Mouse (Mus musculus): ENCODE data around the gene Slc12a8. TPM values are rescaled to one million over a fixed set of nuclear protein-coding genes. Genes with fewer than 3 reads are reported as not detected.

Slc12a8 gene
- polyA plus RNA-seq, 1 experiment: 1.2 TPM

- TF ChIP-seq CTCF (IDR thresholded peaks at IDR 0.05; ENCODE audit: extremely low read depth, insufficient read depth, low read length) (no peak), POLR2A (IDR thresholded peaks at IDR 0.05; ENCODE audit: extremely low read depth, insufficient read depth, low read length) (no peak)
- H3K4me1 ChIP-seq (ENCODE audit: control insufficient read depth, insufficient read depth, low read length): no peaks in the 10 kb centered on the region
- no peak overlapping the region for H3K4me3 ChIP-seq (ENCODE audit: insufficient read depth, low read length)
- no peak overlapping the region for H3K27ac ChIP-seq (ENCODE audit: insufficient read depth, low read length)
These were observed 88.8 kb downstream of the Slc12a8 start for GRCm38 (mm10) chr16:33605647-33606596.

DNA sequence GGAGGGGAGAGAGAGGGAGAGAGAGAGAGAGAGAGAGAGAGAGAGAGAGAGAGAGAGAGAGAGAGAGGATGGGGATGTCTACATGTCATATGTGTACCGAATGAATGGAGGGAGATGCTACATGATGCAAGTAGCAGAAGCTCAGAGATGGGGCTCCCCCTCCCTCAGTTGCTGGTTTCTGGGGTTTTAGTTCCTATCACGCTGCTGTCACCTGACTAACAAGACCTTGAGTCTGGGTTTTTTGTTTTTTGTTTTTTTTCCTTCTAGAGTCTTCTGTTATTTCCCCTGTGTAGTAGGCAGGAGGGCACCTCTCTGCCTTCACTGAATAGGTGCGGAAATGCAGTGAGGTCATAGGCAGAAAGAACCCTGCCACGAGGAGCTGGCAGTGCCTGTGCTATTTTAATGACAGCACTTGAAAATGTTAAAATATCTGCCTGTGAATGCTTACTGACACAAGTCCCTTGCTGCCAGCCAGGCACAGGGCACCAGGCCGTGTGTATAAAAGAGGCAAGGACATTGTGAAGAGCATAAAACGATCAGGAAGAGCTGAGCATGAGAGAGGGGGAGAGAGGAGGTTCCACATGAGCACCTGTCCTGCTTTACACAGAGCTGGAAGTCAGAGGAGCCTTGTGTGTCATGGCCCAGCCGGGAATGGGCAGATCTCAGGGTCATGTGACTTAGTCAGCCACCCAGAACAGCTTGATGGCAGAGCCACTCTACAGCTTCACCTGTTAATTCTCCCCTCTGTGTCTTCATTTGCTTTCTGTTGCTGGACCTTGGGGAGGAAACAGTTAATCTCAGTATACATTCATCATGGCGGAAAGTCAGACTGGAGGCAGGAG, 89.8 kb downstream of the Slc12a8 start:
- TF ChIP-seq POLR2A (IDR thresholded peaks at IDR 0.05; ENCODE audit: extremely low read depth, insufficient read depth, low read length): no peak
- TF ChIP-seq CTCF (IDR thresholded peaks at IDR 0.05; ENCODE audit: extremely low read depth, insufficient read depth, low read length): no peak
- no peaks in the 10 kb centered on the region for H3K4me1 ChIP-seq (ENCODE audit: control insufficient read depth, insufficient read depth, low read length)
- H3K4me3 ChIP-seq (ENCODE audit: insufficient read depth, low read length): no peak overlapping the region
- H3K27ac ChIP-seq (ENCODE audit: insufficient read depth, low read length): no peak overlapping the region

DNA sequence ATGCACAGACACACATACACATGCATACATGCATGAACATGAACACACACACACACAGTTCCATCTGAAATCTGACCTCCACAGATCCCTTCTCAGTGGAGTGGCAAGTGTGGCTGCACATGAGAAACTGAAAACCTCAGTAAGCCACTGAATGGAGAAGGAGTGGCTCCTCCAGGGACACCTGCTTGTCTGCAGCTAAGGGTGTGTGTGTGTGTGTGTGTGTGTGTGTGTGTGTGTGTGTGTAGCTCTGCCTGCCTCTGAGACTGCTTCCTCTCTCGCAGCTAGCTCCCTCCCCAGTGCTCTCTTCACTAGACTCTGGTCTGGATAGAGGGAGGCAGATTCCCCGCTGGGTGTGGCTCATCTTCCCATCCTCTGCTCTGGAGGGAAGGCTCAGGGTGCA, 92.4 kb downstream of the Slc12a8 start:
- no peak overlapping the region for H3K27ac ChIP-seq (ENCODE audit: insufficient read depth, low read length)
- no peak for TF ChIP-seq POLR2A (IDR thresholded peaks at IDR 0.05; ENCODE audit: extremely low read depth, insufficient read depth, low read length)
- no peak for TF ChIP-seq CTCF (IDR thresholded peaks at IDR 0.05; ENCODE audit: extremely low read depth, insufficient read depth, low read length)
- no peak overlapping the region for H3K4me3 ChIP-seq (ENCODE audit: insufficient read depth, low read length)

DNA sequence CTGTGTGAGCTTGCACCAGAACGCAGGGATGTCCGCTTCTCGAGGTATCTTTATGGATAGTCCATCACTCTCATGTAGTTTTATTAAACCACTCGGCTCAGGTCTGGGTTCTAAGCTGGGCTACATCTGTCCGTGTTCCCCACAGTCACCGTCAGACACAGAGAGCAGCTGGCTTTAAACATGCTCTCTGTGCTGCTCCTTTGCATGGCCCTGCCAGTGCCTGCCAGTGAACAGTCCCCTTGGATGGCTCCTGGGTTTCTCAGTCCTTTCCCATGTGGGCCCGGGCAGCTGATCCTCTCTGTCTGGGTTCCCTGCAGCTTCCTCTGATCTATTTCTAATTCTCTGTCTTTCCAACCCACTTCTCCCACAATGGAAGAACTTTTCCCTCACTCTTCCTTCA, 93.3 kb downstream of the Slc12a8 start:
- TF ChIP-seq CTCF (IDR thresholded peaks at IDR 0.05; ENCODE audit: extremely low read depth, insufficient read depth, low read length) (no peak), POLR2A (IDR thresholded peaks at IDR 0.05; ENCODE audit: extremely low read depth, insufficient read depth, low read length) (no peak)
- H3K27ac ChIP-seq (ENCODE audit: insufficient read depth, low read length): no peak overlapping the region
- no peak overlapping the region for H3K4me3 ChIP-seq (ENCODE audit: insufficient read depth, low read length)
- no peaks in the 10 kb centered on the region for H3K4me1 ChIP-seq (ENCODE audit: control insufficient read depth, insufficient read depth, low read length)

More for the DNA sequence above, 92.4 kb downstream of the Slc12a8 start:
- no peaks in the 10 kb centered on the region for H3K4me1 ChIP-seq (ENCODE audit: control insufficient read depth, insufficient read depth, low read length)

DNA sequence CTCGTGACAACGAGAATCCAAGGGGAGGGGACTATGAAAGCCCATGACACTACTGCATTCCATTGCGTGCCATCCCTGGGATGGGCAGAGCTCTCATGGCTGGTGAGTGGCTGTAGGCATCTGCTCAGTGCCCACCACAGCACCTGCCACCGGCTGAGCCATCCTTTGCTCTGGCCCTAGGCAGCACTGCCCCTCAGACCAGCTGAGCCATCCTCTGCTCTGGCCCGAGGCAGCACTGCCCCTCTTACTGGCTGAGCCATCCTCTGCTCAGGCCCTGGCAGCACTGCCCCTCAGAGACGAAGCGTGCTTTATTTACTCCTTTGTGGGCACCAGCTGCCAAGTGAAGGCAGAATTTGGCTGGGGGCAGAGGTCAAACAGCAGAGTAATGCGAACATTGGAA, 94.2 kb downstream of the Slc12a8 start:
- no peak overlapping the region for H3K4me3 ChIP-seq (ENCODE audit: insufficient read depth, low read length)
- H3K4me1 ChIP-seq (ENCODE audit: control insufficient read depth, insufficient read depth, low read length): no peaks in the 10 kb centered on the region
- TF ChIP-seq POLR2A (IDR thresholded peaks at IDR 0.05; ENCODE audit: extremely low read depth, insufficient read depth, low read length): no peak
- no peak for TF ChIP-seq CTCF (IDR thresholded peaks at IDR 0.05; ENCODE audit: extremely low read depth, insufficient read depth, low read length)
- H3K27ac ChIP-seq (ENCODE audit: insufficient read depth, low read length): no peak overlapping the region

DNA sequence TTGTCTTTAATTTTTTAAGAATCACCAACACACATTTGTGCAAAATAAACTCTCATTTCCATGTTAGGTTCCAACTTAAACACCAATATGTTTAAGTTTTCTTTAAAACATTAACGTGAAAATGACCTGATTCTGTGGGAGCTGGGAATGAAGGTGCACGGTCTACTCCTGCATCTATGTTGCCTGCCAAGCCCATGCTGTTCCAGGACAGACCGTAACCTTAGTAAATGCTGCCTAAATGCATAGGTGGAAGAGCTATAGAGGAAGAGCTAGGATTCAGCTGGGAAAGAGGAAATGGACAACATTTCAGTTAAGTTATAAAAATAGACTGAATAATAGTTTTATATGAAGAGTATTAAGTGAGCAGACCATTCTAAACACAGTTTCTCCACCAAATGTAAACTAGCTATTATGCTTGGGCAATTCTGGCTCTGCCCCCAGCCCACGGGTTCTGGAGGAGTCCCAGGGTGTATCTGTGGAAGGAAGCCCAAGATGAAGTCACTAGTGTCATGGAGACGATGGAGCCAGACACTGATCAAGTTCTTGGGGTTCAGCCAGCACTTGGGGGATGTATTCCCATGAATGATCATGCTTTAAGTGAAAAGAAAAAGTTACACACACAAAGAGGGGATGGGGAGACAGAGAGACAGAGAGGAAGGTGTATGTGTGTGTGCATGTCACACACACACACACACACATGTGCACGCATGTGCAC, 95.1 kb downstream of the Slc12a8 start:
- TF ChIP-seq POLR2A (IDR thresholded peaks at IDR 0.05; ENCODE audit: extremely low read depth, insufficient read depth, low read length): no peak
- no peak for TF ChIP-seq CTCF (IDR thresholded peaks at IDR 0.05; ENCODE audit: extremely low read depth, insufficient read depth, low read length)
- Histone ChIP-seq H3K4me1 (ENCODE audit: control insufficient read depth, insufficient read depth, low read length) (no peaks in the 10 kb centered on the region), H3K4me3 (ENCODE audit: insufficient read depth, low read length) (no peak overlapping the region), H3K27ac (ENCODE audit: insufficient read depth, low read length) (no peak overlapping the region)

DNA sequence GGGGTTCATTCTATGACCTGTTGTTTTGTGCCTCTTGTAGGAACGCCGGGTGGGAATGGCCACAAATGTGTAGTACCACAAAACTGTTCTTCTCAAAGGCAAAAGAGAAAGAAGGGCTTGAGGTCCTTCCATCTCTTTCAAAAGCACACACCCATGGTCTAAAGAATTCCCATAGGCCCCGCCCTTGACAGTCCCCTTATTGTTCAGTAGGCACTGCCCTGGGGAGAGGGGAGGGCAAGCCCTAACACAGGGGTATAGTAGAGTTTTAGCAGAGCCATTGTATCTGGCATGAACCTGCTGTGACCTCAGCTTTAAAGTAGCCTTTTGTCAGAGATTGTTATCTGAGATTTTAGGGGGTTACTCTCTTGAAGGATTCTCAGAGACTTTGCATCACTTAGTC, 98.9 kb downstream of the Slc12a8 start:
- no peak overlapping the region for H3K27ac ChIP-seq (ENCODE audit: insufficient read depth, low read length)
- no peaks in the 10 kb centered on the region for H3K4me1 ChIP-seq (ENCODE audit: control insufficient read depth, insufficient read depth, low read length)
- TF ChIP-seq POLR2A (IDR thresholded peaks at IDR 0.05; ENCODE audit: extremely low read depth, insufficient read depth, low read length) (no peak), CTCF (IDR thresholded peaks at IDR 0.05; ENCODE audit: extremely low read depth, insufficient read depth, low read length) (no peak)
- no peak overlapping the region for H3K4me3 ChIP-seq (ENCODE audit: insufficient read depth, low read length)

DNA sequence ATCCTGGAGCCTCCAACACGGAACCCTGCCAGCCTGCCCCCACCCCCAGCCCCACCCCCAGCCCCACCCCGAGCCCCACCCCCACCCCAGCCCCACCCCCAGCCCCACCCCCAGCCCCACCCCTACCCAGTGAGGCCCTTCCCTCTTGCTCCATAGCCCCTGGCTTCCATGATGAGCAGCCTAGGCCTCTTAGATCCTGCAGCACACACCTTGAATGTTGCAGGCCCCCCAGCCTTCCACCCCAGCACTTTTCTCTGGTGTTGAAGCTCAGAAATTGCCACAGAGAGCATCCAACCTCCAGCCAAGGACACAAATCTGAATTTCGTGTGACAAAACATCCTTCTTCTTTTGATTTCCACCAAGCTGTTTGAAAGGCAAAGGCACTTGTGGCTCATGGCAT, 104.7 kb downstream of the Slc12a8 start:
- H3K27ac ChIP-seq (ENCODE audit: insufficient read depth, low read length): no peak overlapping the region
- no peaks in the 10 kb centered on the region for H3K4me1 ChIP-seq (ENCODE audit: control insufficient read depth, insufficient read depth, low read length)
- no peak for TF ChIP-seq CTCF (IDR thresholded peaks at IDR 0.05; ENCODE audit: extremely low read depth, insufficient read depth, low read length)
- no peak for TF ChIP-seq POLR2A (IDR thresholded peaks at IDR 0.05; ENCODE audit: extremely low read depth, insufficient read depth, low read length)
- no peak overlapping the region for H3K4me3 ChIP-seq (ENCODE audit: insufficient read depth, low read length)

DNA sequence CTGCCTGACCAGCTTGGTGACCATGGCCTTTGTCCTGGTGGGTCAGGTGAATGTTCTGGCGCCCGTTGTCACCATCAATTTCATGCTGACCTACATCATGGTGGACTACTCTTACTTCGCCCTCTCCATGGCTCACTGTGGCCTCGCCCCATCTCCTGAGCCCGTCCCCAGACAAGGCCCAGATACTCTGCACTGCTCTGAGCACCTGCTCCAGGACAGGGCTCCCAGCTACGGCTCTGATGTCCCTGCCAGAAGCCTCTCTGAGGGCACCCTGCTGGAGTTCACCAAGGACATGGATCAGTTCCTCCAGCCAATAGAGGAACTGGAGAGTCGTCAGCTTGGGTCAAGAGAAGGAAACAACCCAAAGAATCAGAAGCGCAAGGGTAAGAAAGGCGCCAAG, 107.5 kb downstream of the Slc12a8 start:
- no peaks in the 10 kb centered on the region for H3K4me1 ChIP-seq (ENCODE audit: control insufficient read depth, insufficient read depth, low read length)
- no peak overlapping the region for H3K4me3 ChIP-seq (ENCODE audit: insufficient read depth, low read length)
- no peak overlapping the region for H3K27ac ChIP-seq (ENCODE audit: insufficient read depth, low read length)
- no peak for TF ChIP-seq POLR2A (IDR thresholded peaks at IDR 0.05; ENCODE audit: extremely low read depth, insufficient read depth, low read length)
- TF ChIP-seq CTCF (IDR thresholded peaks at IDR 0.05; ENCODE audit: extremely low read depth, insufficient read depth, low read length): no peak

Measured in cortical plate, adult 2 months (tissue).